Mouse (Mus musculus) gastrocnemius, adult 18-20 months (tissue): ENCODE data around the gene Hoxb3. TPM values are rescaled to one million over a fixed set of nuclear protein-coding genes. Genes with fewer than 3 reads are reported as not detected.

Experiments
- DNase-seq: peaks from one replicate; pipeline ENCODE4 v3.0.0; 2021; ENCODE audit warnings: low spot score
- total RNA-seq, 2 experiments: library from RNA; stranded (reverse); gene quantifications; 2 replicates each; pipeline ENCODE4 v1.2.3; 2021

The Hoxb3 gene
- total RNA-seq, 2 experiments from 2014 or later, result 0.21 to 0.39 TPM

DNA sequence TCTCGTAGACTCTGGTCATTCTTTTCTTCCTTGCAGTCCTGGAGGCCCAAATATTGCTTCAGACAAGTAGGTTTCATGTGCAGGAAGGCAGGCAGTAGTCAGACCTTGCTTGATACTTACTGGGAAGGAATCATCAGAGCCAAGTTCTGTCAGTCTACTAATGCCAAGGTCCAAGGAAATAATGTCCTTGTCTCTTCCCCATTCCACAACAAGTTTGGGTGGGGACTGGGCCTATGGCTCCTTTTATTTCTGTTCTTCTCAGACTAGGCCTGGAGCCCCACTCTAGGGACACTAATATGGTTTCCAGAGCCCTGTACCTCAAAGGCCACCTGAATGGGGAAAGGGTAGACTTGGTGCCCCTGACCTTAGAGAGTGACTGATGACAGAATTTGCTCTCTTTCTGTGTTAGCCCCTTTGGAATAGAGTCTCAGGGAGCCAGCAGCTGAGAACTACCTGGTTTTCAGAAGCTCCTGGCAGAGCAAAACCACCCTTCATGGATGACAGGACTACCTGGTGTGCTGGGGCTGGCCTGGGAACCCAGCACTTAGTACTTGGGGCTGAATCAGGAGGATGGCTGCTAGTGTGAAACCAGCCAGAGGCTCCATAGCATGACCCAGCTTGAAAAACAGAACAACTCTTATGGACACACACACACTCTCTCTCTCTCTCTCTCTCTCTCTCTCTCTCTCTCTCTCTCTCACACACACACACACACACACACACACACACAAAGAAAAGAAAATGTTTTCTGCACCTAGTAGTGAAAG, 34.5 kb upstream of the Hoxb3 start:
- DNase-seq, result no peak

DNA sequence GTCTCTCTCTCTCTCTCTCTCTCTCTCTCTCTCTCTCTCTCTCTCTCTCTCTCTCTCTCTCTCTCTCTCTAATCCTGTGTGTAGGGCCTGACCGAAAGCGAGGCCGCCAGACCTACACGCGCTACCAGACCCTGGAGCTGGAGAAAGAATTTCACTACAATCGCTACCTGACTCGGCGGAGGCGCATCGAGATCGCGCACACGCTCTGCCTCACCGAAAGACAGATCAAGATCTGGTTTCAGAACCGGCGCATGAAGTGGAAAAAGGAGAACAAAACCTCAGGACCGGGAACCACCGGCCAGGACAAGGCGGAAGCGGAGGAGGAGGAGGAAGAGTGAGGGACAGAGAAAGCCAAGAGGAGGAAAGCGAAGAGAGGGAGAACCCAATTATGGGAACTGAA, 33.8 kb upstream of the Hoxb3 start:
- no peak for DNase-seq

DNA sequence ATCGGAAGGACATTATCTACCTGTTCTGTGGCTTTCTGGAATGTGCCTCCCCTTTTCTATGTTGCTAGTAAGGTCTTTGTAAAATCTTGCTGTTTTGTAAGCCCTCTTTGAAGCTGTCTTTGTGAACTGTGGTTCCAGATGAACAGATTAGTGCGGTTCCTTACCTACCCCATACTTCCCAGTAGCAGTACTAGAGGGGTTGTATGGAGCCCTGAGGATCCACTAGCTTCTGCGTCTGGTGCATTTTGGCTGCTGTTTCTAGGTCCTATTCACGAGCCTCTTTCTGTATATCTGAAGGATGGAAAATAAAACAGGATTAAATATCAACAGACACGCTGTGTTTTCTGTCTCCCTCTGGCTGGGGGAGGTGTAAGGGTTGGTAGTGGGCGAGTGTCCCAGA, 33.3 kb upstream of the Hoxb3 start:
- no peak for DNase-seq

DNA sequence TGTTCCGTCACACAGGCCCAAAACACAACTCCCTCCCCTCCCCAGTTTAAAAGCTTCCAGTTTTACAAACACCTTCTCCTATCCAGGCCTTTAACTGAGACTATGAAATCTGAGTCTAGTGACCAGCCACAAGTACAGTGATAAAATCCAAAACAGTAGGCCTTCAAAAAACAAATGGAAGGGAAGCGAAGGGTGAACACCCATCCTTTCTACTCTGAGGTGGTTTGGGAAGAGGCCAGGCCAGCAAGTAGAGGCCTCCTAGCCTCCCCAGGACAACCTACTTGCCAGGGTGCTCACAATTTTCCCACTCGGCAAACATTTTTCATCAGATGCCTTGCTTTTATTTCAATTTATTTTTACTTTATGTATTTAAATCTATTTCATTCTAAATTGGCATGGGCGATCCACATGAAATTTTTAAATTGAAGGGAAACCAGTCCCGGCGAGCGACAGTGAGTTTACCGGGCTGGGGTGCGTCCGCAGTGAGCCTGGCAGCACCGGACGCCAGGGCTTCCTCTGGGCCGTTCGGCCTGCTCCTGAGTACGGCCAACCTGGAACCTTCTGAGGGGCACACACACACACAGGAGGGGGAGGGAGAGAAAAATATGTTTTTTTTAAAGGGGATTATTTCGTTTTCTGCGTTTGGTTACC, 32.3 kb upstream of the Hoxb3 start:
- DNase-seq, result no peak

DNA sequence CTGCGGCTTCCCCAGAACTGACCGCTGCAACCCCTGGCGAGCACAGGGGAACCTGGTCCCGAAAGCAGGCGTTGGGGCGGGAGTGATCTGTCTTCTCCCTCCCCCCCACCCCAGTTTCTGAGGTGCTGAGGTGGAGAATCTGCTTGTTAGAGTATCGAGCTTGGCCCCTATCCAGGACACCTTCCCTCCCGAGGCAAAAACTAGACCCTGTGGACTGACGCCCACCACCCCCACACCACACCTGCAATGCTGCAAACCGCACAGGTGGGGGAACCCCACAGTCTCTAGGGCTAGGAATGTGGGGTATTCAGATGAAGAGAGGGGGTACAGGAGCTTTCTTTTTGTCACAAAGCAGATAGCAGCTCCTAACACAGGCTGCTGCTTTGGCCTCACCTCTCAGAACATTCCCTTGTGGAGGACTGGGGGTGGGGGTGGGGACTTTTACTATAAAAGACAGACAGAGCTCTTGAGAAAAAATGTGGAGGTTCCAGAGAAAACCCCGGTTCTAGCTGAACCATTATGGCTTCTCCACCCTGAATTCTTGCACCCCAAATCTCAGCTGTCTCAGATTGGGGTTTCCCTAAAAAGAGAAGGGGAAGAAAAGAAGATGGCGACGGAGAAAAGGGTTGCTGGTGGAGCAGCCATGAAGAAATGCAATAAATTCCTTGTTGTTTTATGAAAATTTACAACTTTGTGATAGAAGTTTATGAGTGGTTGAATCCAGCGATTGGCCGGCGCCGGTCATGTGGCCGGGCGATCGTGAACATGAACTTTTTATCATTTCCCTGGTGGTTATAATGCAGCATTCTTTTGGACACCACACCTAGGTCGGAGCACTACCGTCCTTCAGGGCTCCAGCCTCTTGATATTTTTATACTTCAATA, 31.2 kb upstream of the Hoxb3 start, which contains the start of gene Hoxb6:
Gene Hoxb6, plus strand, starts transcription at position 796 of the 884 bp plus-strand sequence.
- no peak for DNase-seq

DNA sequence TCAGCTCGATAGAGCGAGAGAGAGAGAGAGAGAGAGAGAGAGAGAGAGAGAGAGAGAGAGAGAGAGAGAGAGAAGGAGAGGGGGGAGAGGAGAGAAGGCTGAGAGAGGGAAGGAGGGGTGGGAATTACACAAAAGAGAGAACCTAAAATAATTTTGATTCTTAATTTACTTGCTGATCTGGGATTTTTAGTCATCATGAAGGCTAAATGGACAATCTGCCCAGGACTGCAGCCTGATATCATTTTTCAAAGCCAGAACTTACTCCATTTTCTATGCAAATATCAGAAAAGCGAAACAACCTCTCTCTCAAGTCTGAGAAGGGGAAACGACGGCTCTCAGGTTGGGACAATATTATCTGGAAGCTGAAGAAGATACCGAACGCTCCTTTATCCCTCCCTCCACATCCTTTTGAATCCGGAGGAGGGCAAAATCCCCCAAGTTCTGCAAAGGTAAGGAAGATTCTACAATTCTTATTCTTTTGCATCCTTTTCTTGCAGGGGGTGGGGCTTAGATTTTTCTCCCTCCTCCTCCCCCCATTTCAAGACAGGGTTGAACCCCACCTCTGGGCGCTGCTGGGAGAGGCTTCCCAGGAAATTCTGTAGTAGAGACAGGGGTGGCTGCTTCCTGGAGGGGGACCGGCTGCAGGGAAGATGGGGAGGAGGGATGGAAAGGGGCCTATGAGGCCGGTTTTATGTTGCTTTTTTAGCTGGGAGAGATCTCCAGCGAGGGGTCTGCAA, 30.4 kb upstream of the Hoxb3 start:
- DNase-seq, result no peak

DNA sequence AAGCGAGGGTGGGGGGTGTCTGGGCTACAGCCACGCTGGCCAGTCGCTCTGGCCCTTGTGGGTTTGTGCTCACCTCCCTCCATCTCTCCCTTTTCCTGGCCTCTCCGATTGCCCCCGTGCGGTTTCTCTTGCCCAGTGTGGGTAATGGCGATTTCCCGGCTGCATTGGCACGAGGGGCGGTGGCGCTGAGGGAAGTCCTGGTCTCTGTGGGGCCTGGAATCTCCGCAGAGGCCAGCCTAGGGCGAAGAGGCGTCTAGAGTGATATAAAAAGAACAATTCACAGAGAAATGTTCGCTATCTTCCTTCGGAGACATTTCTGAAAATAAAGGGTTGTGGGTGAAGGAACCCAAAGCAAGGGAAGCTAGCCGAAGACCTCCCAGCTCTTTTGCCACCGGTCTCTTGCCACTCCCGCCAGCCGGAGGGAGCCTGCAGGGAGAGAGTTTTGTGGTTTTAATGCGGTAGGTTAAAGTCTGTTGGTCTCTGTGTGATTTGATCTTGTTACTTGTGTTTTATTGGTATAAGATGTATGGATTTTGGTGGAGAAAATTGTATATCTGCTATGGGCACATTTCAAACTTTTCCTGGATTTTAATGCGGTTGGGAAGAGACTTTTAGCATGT, 29.7 kb upstream of the Hoxb3 start:
- DNase-seq, result no peak

DNA sequence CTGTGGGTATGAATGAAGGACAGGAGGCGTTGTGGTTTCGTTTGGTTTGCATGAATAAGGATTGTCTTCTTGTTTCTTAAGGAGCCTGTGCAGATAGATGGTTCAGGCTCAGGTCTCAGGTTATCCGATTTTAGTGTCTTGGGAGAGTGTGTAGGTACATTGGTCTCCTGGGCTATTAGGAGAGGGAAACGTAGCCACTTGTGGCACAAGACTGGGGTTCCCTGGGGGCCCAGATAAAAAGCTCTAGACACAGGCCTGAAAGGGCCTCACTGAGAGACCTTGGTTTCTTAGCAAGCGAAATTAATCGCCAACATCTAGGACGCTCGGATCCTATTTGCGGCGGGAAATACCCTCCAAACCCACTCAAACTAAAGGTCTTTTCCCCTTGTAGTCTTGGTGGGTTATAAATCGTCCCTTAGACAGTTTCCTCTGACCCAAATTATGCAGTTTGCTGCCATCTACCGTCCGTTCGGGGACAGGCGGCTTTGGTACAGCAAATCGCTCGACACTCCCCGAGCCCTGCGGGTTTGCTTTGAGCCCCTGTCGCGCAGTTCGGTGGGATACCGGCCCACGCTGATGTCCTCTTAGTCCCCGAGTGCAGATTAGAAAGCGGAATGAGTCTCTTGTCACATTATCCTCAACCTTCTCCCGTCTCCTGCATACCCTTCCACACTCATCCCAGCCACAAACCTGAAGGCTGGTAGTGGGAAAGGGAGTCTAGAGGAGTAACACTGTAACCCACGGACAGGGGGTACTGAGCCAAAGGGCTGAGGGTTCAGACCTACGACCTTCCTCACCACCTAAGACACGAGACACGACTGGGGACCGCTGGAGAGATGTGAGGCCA, 28.7 kb upstream of the Hoxb3 start:
- peak; percentile 69 for DNase-seq

DNA sequence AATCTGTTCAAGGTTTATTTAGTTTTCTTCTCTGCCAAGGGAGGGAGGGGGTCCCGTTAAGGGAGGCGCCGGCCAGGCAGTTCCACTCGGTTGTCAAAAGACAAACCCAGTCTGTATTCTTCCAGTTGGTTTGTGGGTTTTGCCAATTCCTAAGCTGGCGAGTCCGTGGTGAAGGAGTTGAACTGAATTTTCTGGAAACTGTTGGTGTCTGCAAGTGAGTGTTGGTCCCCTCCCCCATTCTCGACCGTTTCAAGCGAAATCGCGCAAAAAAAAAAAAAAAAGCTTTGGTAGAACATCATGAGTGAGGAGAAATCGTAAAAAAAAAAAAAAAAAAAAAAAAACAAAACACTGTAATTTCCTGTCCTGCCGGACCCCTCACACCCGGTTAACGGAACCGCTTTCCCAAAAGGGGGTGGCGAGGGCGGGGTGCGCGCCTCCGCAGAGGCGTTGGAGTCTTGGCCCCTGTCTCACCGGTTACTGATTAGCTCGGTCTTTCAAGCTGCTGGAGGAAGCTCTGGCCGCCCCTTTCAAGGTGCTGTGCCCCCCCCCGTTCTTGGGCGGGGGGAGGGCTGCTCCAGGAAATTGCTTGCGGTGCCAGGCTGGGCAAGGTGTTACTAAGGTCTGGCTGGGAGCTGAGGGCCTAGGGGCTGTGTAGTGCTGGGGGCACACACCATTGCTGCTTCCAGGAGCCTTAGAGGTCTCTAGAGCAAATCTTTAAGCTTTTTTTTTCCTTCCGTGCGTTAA, 27.9 kb upstream of the Hoxb3 start:
- DNase-seq, result no peak

DNA sequence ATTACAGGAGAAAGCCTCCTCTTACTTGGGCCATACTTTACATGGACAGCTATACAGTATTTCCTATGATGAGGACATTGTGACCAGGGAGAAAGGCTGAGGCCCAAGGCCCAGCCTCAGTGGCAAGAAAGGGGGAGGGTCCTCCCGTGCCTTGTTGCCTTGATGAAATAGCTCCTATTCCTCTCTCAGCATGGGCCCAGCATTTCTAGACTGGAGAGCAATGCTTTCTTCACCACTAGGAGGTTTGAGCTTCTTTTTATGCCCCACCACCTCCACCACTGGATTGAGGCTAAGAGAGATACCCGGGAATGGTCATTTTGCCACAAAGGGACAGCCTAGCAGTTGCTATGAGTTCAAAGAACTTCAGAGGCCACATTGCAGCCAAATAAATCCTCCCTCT, 26.1 kb upstream of the Hoxb3 start:
- DNase-seq, result no peak

DNA sequence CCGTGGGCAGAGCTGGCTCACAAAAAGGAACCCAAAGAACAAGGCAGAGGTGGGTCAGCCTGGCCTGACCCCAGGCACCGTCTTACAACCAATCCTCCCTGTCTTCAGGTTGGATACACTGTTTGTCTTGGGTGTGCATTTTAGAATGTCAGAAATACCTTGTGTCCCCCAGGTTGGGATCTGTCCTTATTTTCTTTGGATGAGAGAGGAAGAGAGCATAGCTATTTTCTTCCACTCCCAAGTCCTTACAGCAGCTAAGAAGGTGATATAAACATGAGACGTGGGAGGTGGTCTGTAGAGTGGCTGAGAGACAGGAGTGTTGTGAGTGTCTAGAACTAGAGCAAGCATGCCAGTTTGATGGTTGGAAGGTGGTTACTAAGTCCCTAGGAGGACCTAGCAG, 25.7 kb upstream of the Hoxb3 start:
- no peak for DNase-seq

DNA sequence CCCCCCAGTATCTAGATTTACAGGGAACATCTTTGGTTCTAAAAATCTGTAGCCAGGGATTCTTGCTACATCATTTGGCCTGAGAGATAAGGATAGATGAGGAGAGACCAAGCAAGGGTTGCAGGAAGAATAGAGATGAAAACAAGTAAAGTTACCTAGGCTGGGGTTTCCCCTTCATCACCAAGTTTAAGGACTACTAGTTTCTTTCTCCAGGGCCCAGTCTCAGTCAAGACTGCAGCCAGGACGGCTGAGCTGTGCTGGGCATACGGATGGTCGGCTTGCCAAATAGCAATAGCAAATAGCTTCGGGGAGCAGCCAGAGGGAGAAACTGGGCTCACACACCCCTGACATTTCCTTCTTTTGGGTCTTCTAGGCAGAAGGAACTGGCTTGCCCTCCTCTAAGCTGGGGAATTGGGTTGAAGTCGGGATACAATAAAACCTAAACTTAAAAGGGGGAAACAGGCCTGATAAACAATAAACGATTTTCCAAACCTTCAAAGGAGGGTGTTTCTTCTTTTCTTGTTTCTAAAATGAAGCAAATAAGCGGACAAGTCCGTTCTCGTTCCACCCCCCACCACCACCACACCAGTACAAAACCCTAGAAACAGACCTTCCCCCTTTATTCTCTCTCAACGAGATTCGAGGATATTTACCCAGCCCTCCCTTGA, 25.0 kb upstream of the Hoxb3 start:
- no peak for DNase-seq

DNA sequence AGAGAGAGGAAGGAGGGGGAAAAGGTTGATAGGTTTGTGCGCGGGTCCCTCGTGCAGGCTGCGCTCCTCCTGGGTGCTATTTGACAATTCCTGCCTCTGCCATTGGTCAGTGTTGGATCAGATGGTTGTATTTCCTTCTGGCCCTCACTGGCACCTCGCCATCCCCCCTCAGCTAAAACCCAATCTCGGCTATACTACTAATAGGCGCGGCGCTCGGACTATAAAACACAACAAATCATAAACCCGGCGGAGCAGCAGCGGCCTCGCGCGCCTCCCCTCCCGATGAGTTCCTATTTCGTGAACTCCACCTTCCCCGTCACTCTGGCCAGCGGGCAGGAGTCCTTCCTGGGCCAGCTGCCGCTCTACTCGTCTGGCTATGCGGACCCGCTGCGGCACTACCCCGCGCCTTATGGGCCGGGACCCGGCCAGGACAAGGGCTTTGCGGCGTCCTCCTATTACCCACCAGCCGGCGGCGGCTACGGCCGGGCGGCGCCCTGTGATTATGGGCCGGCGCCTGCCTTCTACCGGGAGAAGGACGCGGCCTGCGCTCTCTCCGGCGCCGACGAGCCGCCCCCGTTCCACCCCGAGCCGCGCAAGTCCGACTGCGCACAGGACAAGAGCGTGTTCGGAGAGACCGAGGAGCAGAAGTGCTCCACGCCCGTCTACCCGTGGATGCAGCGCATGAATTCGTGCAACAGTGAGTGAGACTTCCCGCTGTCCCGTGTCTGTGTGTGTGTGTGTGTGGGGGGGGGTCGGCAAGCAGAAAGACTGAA, 24.0 kb upstream of the Hoxb3 start:
- DNase-seq, result no peak

DNA sequence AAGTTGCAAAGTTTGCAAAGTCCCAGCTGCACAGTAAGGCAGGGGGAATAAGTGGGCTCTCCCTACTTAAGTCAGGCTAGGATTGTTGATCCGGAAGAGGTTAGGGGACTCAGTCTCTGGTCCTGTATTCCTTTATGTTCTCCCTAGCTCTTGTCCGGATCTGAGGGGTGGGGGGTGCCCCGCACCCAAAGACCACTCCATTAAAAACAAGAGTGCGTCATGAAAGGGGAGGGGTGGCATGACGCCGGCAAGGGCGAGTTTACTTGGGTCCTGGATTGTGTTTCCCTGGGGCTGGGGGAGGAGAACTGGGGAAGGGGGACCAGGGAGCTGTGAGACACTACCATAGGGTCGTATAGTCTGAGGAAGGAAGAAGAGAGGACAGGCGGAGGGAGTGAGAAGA, 23.3 kb upstream of the Hoxb3 start:
- DNase-seq, result no peak

DNA sequence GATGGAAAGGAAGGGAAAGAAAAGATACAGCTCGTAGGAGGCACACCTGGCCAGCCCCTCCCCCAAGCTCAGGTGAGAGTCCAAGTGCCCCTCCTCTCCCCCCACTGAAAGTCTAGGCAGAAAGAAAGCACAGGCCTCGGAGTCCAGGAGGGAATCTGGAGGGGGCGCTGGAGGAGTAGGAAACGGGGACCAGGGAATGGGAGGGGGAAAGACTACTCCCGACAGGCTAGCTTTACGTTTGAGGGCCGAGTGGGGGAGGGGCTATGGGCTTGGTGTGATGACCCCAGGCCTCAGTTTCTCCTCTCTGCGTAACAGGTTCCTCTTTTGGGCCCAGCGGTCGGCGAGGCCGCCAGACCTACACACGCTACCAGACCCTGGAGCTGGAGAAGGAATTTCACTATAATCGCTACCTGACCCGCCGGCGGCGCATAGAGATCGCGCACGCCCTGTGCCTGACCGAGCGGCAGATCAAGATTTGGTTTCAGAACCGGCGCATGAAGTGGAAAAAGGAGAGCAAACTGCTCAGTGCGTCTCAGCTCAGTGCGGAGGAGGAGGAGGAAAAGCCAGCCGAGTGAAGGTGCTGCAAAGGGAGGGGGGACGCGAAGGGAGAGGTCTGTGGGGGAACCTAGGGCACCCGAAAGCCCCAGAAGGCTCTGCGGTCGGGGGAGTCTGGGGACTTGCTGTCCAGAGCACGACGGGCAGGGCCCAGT, 22.6 kb upstream of the Hoxb3 start:
- DNase-seq, result no peak

DNA sequence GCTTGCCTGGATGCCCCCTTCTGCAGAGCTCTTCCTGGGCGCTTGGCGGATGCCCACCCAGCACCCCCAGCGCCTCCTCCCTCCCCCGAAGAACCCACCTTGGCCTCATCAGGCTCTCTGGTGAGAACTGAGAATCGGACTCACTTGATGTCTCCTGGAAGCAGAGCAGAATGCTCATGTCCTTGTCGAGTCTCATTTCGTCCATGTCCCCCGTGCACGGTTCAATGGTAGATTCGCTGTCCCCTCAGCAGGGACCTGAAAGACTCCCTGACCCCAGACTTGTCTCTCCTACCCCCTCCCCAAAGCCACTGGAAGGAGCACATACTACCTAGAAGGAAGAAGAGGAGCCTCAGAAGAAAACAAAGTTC, 22.1 kb upstream of the Hoxb3 start:
- DNase-seq, result no peak

DNA sequence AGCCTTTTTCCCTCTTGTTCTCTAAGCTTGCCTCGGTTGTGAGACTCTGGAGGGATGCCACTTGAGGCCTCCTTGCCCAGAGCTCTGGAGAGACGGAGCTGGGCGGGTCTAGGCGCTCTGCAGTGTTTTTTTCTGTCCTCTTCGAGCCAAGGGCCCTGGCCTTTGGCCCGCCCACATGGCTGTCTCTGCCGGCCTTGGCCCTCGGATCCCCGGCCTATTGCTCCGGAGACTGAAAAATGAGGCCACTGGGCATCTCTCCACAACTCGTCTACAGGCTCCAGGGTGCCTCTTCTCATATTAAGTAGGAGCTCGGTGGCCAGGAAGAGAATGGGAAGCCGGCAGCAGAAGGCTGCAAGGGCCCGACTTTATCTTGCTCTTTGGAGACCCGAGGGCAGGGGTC, 21.3 kb upstream of the Hoxb3 start:
- no peak for DNase-seq
